Mouse (Mus musculus): ENCODE measurements around the gene Abcc9. TPM values are rescaled to one million over a fixed set of nuclear protein-coding genes. Genes with fewer than 3 reads are reported as not detected.

Abcc9 gene
- total and polyA plus RNA-seq, 3 experiments: not detected

DNA sequence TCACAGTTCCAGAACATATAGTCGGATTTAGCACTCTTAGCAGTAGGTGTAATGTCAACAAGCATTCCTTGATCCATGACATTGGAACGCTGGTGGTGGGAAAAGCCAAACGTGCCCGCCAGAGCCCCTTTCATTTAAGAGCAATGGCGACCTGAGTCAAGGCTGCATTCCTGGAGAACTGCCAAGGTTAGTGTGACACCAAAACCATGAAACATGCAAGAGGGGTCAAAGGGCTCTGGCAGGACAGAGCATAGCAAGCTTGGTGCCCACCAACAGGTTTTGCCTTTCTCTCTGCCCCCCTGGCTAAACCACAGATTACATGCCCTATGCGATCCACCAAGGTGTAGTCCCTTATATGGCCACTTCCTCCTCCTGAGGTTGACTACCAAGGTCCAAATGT, 36.5 kb upstream of the Abcc9 start:
- dilution Hi-C loops (cut with MboI; ENCODE audit: extremely low pct_ligation_motif_present, extremely low pct_unique_long_range_greater_than_20kb, low sequenced_read_pairs) (no loop called here), in situ Hi-C loops (cut with MboI; ENCODE audit: low pct_ligation_motif_present, low pct_unique_long_range_greater_than_20kb, low sequenced_read_pairs) (loop anchor here (25.0 kb wide), 1 partner anchor 1251 kb away; no protein-coding TSS in a partner anchor)
- H3K4me2 ChIP-seq (ENCODE audit: insufficient read depth, low read depth, poor library complexity, severe bottlenecking): no peak overlapping the region
- H3K36me3 ChIP-seq (replicated peaks in 1 of 2; ENCODE audit: control insufficient read depth in 1 of 2, insufficient read depth in 1 of 2, low read length in 1 of 2): no peaks in the 10 kb centered on the region
- no peaks in the 10 kb centered on the region for H3K4me1 ChIP-seq (ENCODE audit: control insufficient read depth in 1 of 2, insufficient read depth in 2 of 2)
- no peaks in the 10 kb centered on the region for H3K9me3 ChIP-seq (replicated peaks; ENCODE audit: low read length)
- no peaks in the 10 kb centered on the region for H3K27me3 ChIP-seq (replicated peaks)
- no peak for DNase-seq (ENCODE audit: extremely low read depth)
- no peak for TF ChIP-seq SIN3A (IDR thresholded peaks at IDR 0.05; ENCODE audit: low read length)
- no peak for TF ChIP-seq KAT2A (IDR thresholded peaks at IDR 0.05; ENCODE audit: insufficient replicate concordance, low read length)
- TF ChIP-seq POLR2AphosphoS2 (IDR thresholded peaks at IDR 0.05; ENCODE audit: low read depth, low read length): no peak
- TF ChIP-seq ZKSCAN1 (IDR thresholded peaks at IDR 0.05; ENCODE audit: borderline replicate concordance, low read depth, low read length): no peak
- no peak for TF ChIP-seq UBTF (IDR thresholded peaks at IDR 0.05; ENCODE audit: low read depth, low read length)
- no peak for TF ChIP-seq RAD21 (IDR thresholded peaks at IDR 0.05; ENCODE audit: low read depth, low read length)
- no peaks in the 10 kb centered on the region for H3K79me2 ChIP-seq (replicated peaks; ENCODE audit: control insufficient read depth, extremely low read depth, insufficient read depth, poor library complexity, severe bottlenecking)
- no peak overlapping the region for H3K27ac ChIP-seq (ENCODE audit: insufficient read depth, low read depth)
- no peak overlapping the region for H3K4me3 ChIP-seq (replicated peaks in 1 of 3; ENCODE audit: low read depth in 2 of 3, low read length in 2 of 3, poor library complexity in 1 of 3)
- H3K9ac ChIP-seq (ENCODE audit: insufficient read depth, low read depth): no peak overlapping the region

DNA sequence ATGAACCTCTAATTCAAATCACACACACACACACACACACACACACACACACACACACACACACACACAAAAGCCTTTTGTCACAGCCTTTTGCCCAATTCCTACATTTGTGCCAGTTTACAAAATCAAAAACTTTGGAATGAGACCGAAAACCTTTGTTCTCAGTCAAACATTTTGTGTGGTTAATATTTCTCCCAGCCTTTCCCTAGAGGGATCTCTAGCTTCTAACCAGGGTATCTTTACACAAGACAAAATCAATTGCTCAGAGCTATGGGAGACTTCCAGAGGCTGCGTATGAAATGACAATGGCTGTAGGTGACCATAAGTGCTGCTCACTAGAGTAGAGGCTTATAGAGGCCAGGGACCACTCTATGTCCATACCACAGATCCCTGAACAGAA, 36.1 kb upstream of the Abcc9 start:
- Histone ChIP-seq H3K9me3 (replicated peaks; ENCODE audit: low read length) (no peaks in the 10 kb centered on the region), H3K9ac (ENCODE audit: insufficient read depth, low read depth) (no peak overlapping the region), H3K27ac (ENCODE audit: insufficient read depth, low read depth) (no peak overlapping the region), H3K4me1 (ENCODE audit: control insufficient read depth in 1 of 2, insufficient read depth in 2 of 2) (no peaks in the 10 kb centered on the region), H3K4me2 (ENCODE audit: insufficient read depth, low read depth, poor library complexity, severe bottlenecking) (no peak overlapping the region), H3K27me3 (replicated peaks) (no peaks in the 10 kb centered on the region), H3K79me2 (replicated peaks; ENCODE audit: control insufficient read depth, extremely low read depth, insufficient read depth, poor library complexity, severe bottlenecking) (no peaks in the 10 kb centered on the region), H3K36me3 (replicated peaks in 1 of 2; ENCODE audit: control insufficient read depth in 1 of 2, insufficient read depth in 1 of 2, low read length in 1 of 2) (no peaks in the 10 kb centered on the region), H3K4me3 (replicated peaks in 1 of 3; ENCODE audit: low read depth in 2 of 3, low read length in 2 of 3, poor library complexity in 1 of 3) (no peak overlapping the region)
- in situ Hi-C loops (cut with MboI; ENCODE audit: low pct_ligation_motif_present, low pct_unique_long_range_greater_than_20kb, low sequenced_read_pairs) (loop anchor here (25.0 kb wide), 1 partner anchor 1251 kb away; no protein-coding TSS in a partner anchor), dilution Hi-C loops (cut with MboI; ENCODE audit: extremely low pct_ligation_motif_present, extremely low pct_unique_long_range_greater_than_20kb, low sequenced_read_pairs) (no loop called here)
- DNase-seq (ENCODE audit: extremely low read depth): no peak
- TF ChIP-seq MAFK (IDR thresholded peaks at IDR 0.05; ENCODE audit: insufficient replicate concordance, low read length): no peak
- no peak for TF ChIP-seq MAZ (IDR thresholded peaks at IDR 0.05; ENCODE audit: low read depth, low read length)
- TF ChIP-seq ELF1 (IDR thresholded peaks at IDR 0.05; ENCODE audit: low read depth, low read length): no peak
- TF ChIP-seq UBTF (IDR thresholded peaks at IDR 0.05; ENCODE audit: low read depth, low read length): no peak
- no peak for TF ChIP-seq MAX (IDR thresholded peaks at IDR 0.05; ENCODE audit: low read length)
- no peak for TF ChIP-seq PAX5 (IDR thresholded peaks at IDR 0.05; ENCODE audit: low read length)
- TF ChIP-seq TBP (conservative IDR thresholded peaks at IDR 0.05; ENCODE audit: low read depth, low read length): no peak
- TF ChIP-seq POLR2AphosphoS2 (IDR thresholded peaks at IDR 0.05; ENCODE audit: low read depth, low read length): no peak
- no peak for TF ChIP-seq USF2 (conservative IDR thresholded peaks at IDR 0.05; ENCODE audit: low read depth, low read length)
- no peak for TF ChIP-seq USF1 (IDR thresholded peaks at IDR 0.05; ENCODE audit: low read depth, low read length)
- TF ChIP-seq CTCF (conservative IDR thresholded peaks at IDR 0.05 in 1 of 2, IDR thresholded peaks at IDR 0.05 in 1 of 2; ENCODE audit: low read depth in 2 of 2, low read length in 2 of 2): no peak
- no peak for TF ChIP-seq RAD21 (IDR thresholded peaks at IDR 0.05; ENCODE audit: low read depth, low read length)
- no peak for TF ChIP-seq TCF12 (IDR thresholded peaks at IDR 0.05; ENCODE audit: low read depth, low read length)
